Mouse (Mus musculus) myocyte (in vitro differentiated cells): ENCODE measurements around the gene Stoml2. TPM values are rescaled to one million over a fixed set of nuclear protein-coding genes. Genes with fewer than 3 reads are reported as not detected.

Source experiments
- H3K27me3 ChIP-seq: one replicate; pipeline ENCODE4 v1.6.1; 2011; ENCODE audit not compliant: control insufficient read depth, insufficient read depth, insufficient read length
- H3K36me3 ChIP-seq: one replicate; pipeline ENCODE4 v1.6.1; 2011; ENCODE audit not compliant: control insufficient read depth, insufficient read depth
- H3K4me2 ChIP-seq: one replicate; pipeline ENCODE4 v1.6.1; 2011; ENCODE audit warnings: low read depth, control low read depth
- H3K4me3 ChIP-seq: one replicate; pipeline ENCODE4 v1.5.1; 2011; ENCODE audit warnings: mild to moderate bottlenecking, control low read depth, moderate library complexity
- H3K79me2 ChIP-seq: one replicate; pipeline ENCODE4 v1.6.1; 2011; ENCODE audit not compliant: control insufficient read depth, insufficient read depth
- H3ac ChIP-seq: one replicate; pipeline ENCODE4 v1.6.1; 2011; ENCODE audit not compliant: control insufficient read depth, insufficient read length
- CEBPB ChIP-seq: IDR thresholded peaks from 2 replicates; pipeline ENCODE4 v1.6.1; 2011; ENCODE audit warnings: mild to moderate bottlenecking, moderate library complexity; ENCODE audit not compliant: poor library complexity, insufficient read depth, severe bottlenecking
- E2F4 ChIP-seq: IDR thresholded peaks from one replicate; pipeline ENCODE4 v1.6.1; 2011; ENCODE audit warnings: mild to moderate bottlenecking, control low read depth, moderate library complexity; ENCODE audit not compliant: insufficient read depth
- MAX ChIP-seq: IDR thresholded peaks from one replicate; pipeline ENCODE4 v1.6.1; 2011; ENCODE audit warnings: low read depth, mild to moderate bottlenecking, control low read depth
- MYOD1 ChIP-seq, 3 experiments: IDR thresholded peaks; one replicate each; pipeline ENCODE4 v1.6.1; 2011; ENCODE audit warnings: control low read depth in 2 of 3, low read depth in 2 of 3, mild to moderate bottlenecking in 2 of 3, moderate library complexity in 1 of 3; ENCODE audit not compliant: insufficient read length in 2 of 3, control insufficient read depth in 1 of 3
- MYOG ChIP-seq, 3 experiments: IDR thresholded peaks; one replicate each; pipeline ENCODE4 v1.6.1; 2011; ENCODE audit warnings: control low read depth in 2 of 3, low read depth in 2 of 3, mild to moderate bottlenecking in 2 of 3; ENCODE audit not compliant: insufficient read length in 2 of 3, control insufficient read depth in 1 of 3, insufficient read depth in 1 of 3
- POLR2A ChIP-seq: IDR thresholded peaks from one replicate; pipeline ENCODE4 v1.6.1; 2011; ENCODE audit warnings: low read depth, mild to moderate bottlenecking, control low read depth, moderate library complexity; ENCODE audit not compliant: insufficient read length
- POLR2AphosphoS2 ChIP-seq: IDR thresholded peaks from one replicate; pipeline ENCODE4 v1.6.1; 2011; ENCODE audit warnings: low read depth, control low read depth; ENCODE audit not compliant: insufficient read length
- REST ChIP-seq: IDR thresholded peaks from one replicate; pipeline ENCODE4 v1.6.1; 2011; ENCODE audit warnings: mild to moderate bottlenecking, control low read depth, moderate library complexity; ENCODE audit not compliant: insufficient read depth, insufficient read length
- SRF ChIP-seq: IDR thresholded peaks from one replicate; pipeline ENCODE4 v1.6.1; 2011; ENCODE audit warnings: low read depth; ENCODE audit not compliant: control insufficient read depth, insufficient read length
- TCF12 ChIP-seq: IDR thresholded peaks from one replicate; pipeline ENCODE4 v1.6.1; 2011; ENCODE audit warnings: mild to moderate bottlenecking, control low read depth; ENCODE audit not compliant: poor library complexity, insufficient read depth, severe bottlenecking
- TCF3 ChIP-seq: IDR thresholded peaks from one replicate; pipeline ENCODE4 v1.6.1; 2011; ENCODE audit warnings: low read depth, control low read depth; ENCODE audit not compliant: insufficient read length
- USF1 ChIP-seq: IDR thresholded peaks from one replicate; pipeline ENCODE4 v1.6.1; 2011; ENCODE audit warnings: low read depth, mild to moderate bottlenecking, control low read depth, moderate library complexity
- polyA plus RNA-seq: library from polyadenylated mRNA; unstranded; fragments of >200 nt; fragmentation: generic; extraction: Trizol; gene quantifications from one replicate; pipeline ENCODE4 v1.2.1, GENCODE M21; 2012; ENCODE audit warnings: missing spikeins

Gene Stoml2
- polyA plus RNA-seq, 1 experiment: 113 TPM

DNA sequence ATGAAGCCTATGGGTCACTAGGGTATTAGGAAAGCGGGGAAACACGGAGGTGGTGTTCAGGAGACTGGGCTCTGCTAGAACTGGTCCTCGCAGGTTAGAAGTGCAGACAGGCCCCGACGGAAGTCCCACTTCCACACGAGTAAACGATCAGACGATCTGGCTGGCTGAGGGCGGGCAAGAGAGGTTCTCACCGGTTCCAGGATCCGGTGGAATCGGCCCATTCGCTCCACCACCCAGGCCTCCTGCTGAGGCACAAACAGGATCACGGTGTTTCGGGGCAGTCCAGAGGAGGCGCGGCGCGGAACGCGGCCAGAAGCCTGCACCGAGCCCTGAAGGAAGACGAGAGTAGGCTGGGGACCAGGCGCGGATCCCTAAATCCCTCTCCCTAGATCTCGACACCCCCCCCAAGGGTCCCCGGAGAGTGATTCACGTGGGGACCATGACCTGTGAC is 705 bp downstream of the Stoml2 start:
- peak overlapping the region; percentile 90 for H3K4me2 ChIP-seq
- H3K79me2 ChIP-seq: peaks cover 9% of the 10 kb centered on the region
- H3K27me3 ChIP-seq: no peaks in the 10 kb centered on the region
- peak overlapping the region; percentile 67 for H3K4me3 ChIP-seq
- H3K36me3 ChIP-seq: peaks cover 16% of the 10 kb centered on the region
- H3ac ChIP-seq: peak overlapping the region; percentile 70
- TF ChIP-seq CEBPB (no peak), USF1 (no peak), REST (no peak), TCF12 (no peak), MYOG (IDR thresholded peaks at IDR 0.05; ENCODE audit: control insufficient read depth in 1 of 3, insufficient read depth in 1 of 3, insufficient read length in 2 of 3, low read depth in 2 of 3) (no peak), TCF3 (no peak), SRF (no peak), MYOD1 (IDR thresholded peaks at IDR 0.05; ENCODE audit: control insufficient read depth in 1 of 3, insufficient read length in 2 of 3, low read depth in 2 of 3) (no peak), POLR2AphosphoS2 (no peak), POLR2A (no peak), E2F4 (no peak)

DNA sequence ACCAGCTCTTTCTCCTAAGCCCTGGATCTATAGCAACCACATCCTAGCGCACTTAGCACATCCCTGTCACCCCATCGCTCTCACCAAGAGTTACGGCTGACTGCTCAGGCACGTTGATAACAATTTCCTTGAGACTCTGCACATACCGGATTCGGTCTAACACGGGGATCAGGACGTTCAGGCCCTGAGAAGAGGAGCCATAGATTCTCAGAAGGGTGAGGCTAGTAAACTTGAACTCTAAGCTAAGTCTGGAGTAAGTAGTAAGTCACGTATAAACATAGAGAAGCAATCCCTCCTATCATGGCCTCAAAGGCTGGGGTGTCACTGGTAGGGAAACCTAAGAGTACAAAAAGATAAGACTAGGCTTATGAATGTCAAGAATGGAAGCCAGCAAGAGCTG is 1.2 kb downstream of the Stoml2 start:
- H3K4me2 ChIP-seq: peak overlapping the region; percentile 90

DNA sequence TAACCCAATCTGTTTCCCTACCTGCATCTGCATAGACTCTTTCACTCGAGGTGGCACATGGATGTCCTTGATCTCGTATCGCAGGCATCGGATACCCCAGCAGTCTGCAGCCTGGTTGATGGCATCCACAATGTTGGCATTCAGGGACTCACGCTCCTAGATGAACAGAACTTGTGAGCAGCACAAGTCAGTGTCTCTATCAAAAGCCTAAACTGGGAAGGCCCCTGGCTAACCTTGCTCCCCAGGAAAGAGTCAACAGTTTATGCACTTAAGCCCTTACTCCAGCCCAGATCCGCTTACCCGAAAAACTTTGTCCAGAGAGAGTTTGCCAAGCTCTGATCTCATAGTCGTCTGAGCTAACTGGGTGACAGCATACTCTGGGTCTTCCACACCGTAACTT is 1.8 kb downstream of the Stoml2 start:
- Histone ChIP-seq H3K4me3 (peak overlapping the region; percentile 67), H3K27me3 (no peaks in the 10 kb centered on the region), H3K79me2 (peaks cover 9% of the 10 kb centered on the region), H3ac (no peak overlapping the region), H3K4me2 (peak overlapping the region; percentile 90), H3K36me3 (peaks cover 13% of the 10 kb centered on the region)
- TF ChIP-seq TCF12 (no peak), CEBPB (no peak), USF1 (no peak), REST (no peak), MAX (no peak), SRF (no peak), POLR2A (no peak), MYOD1 (IDR thresholded peaks at IDR 0.05; ENCODE audit: control insufficient read depth in 1 of 3, insufficient read length in 2 of 3, low read depth in 2 of 3) (no peak), MYOG (IDR thresholded peaks at IDR 0.05; ENCODE audit: control insufficient read depth in 1 of 3, insufficient read depth in 1 of 3, insufficient read length in 2 of 3, low read depth in 2 of 3) (no peak), E2F4 (no peak), TCF3 (no peak), POLR2AphosphoS2 (no peak)

More for the DNA sequence above, 1.2 kb downstream of the Stoml2 start:
- peak overlapping the region; percentile 70 for H3ac ChIP-seq
- peaks cover 16% of the 10 kb centered on the region for H3K36me3 ChIP-seq
- TF ChIP-seq POLR2A: no peak
- TF ChIP-seq CEBPB: no peak
- TF ChIP-seq SRF: no peak
- TF ChIP-seq POLR2AphosphoS2: no peak
- no peak for TF ChIP-seq MYOG (IDR thresholded peaks at IDR 0.05; ENCODE audit: control insufficient read depth in 1 of 3, insufficient read depth in 1 of 3, insufficient read length in 2 of 3, low read depth in 2 of 3)
- TF ChIP-seq MYOD1 (IDR thresholded peaks at IDR 0.05; ENCODE audit: control insufficient read depth in 1 of 3, insufficient read length in 2 of 3, low read depth in 2 of 3): no peak
- no peak for TF ChIP-seq E2F4
- TF ChIP-seq TCF12: no peak
- H3K79me2 ChIP-seq: peaks cover 9% of the 10 kb centered on the region
- H3K4me3 ChIP-seq: peak overlapping the region; percentile 67
- H3K27me3 ChIP-seq: no peaks in the 10 kb centered on the region

DNA sequence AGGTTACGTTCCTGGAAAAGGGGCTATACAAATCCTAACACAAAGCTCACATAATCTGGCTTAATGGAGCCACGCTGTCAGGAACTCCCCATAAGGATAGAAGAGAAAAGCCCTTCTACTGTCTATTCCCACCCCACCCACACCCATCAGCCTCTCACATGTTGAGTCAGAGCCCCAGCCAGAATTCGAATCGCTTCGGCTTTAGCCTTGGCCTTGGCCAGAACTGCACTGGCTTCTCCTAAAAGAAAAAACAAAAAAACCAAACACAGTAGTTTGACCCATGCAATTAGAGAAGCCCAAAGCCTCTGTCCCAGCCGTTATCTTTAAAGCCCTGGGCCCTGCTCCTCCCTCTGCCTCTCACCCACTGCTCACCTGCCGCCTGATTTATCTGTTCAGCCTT is 2.4 kb downstream of the Stoml2 start:
- Histone ChIP-seq H3ac (no peak overlapping the region), H3K27me3 (no peaks in the 10 kb centered on the region), H3K79me2 (peaks cover 9% of the 10 kb centered on the region), H3K4me2 (no peak overlapping the region), H3K36me3 (peaks cover 6% of the 10 kb centered on the region), H3K4me3 (no peak overlapping the region)
- no peak for TF ChIP-seq REST
- TF ChIP-seq USF1: no peak
- no peak for TF ChIP-seq CEBPB
- no peak for TF ChIP-seq POLR2A
- no peak for TF ChIP-seq MYOG (IDR thresholded peaks at IDR 0.05; ENCODE audit: control insufficient read depth in 1 of 3, insufficient read depth in 1 of 3, insufficient read length in 2 of 3, low read depth in 2 of 3)
- TF ChIP-seq E2F4: no peak
- no peak for TF ChIP-seq POLR2AphosphoS2
- TF ChIP-seq SRF: no peak
- no peak for TF ChIP-seq TCF12
- TF ChIP-seq MAX: no peak
- TF ChIP-seq MYOD1 (IDR thresholded peaks at IDR 0.05; ENCODE audit: control insufficient read depth in 1 of 3, insufficient read length in 2 of 3, low read depth in 2 of 3): no peak
- no peak for TF ChIP-seq TCF3
